Comparison of ENCODE assay signal across 23 mouse cellular contexts in genomic region chr8:105998971-105999370, GRCm38 (mm10). TPM values are rescaled to one million over a fixed set of nuclear protein-coding genes. Genes with fewer than 3 reads are reported as not detected.
A peak's percentile ranks its signal among the peaks of the same experiment; 100 is the strongest.
DNase-seq lines count a peak whose midpoint lies in the region; ATAC-seq and TF ChIP-seq lines count a peak whose summit lies in the region.
"Had no signal": no experiment of that assay in that cellular context is flagged by ENCODE, and none has a peak within 500 bp of the region (broad histone marks: within the 10 kb centered on the region; RNA-seq: fewer than 3 reads in every experiment).

No protein-coding gene starts in this region.

- TF ChIP-seq EP300 in liver, postnatal 0 days (IDR thresholded peaks at IDR 0.05; ENCODE audit: low read depth): peak; percentile 86

- no peak for ATAC-seq in kidney, embryonic 14.5 days (ENCODE audit: low FRiP score, low TSS enrichment)
- ATAC-seq in liver, embryonic 11.5 days (replicated peaks; ENCODE audit: low FRiP score): no peak; the same call in 1 of the 2 replicates
- ATAC-seq in liver, postnatal 0 days: peak; percentile 95
- no peak for ATAC-seq in hindbrain, embryonic 11.5 days (ENCODE audit: low FRiP score)
- no peak for ATAC-seq in forebrain, embryonic 15.5 days (replicated peaks)
- ATAC-seq: forebrain, embryonic 16.5 days had no signal

- WGBS in kidney, embryonic 14.5 days: 79% methylated on average over 2 of the region's 2 CpGs
- WGBS in liver, embryonic 11.5 days: 65% methylated on average over 2 of the region's 2 CpGs
- 61% methylated on average over 2 of the region's 2 CpGs for WGBS in liver, postnatal 0 days (ENCODE audit: insufficient replicate concordance)
- 89% methylated on average over 2 of the region's 2 CpGs for WGBS in hindbrain, embryonic 11.5 days
- WGBS in forebrain, embryonic 15.5 days: 88% methylated on average over 2 of the region's 2 CpGs

- TF ChIP-seq CTCF in liver, postnatal 0 days (IDR thresholded peaks at IDR 0.05; ENCODE audit: low read depth): no peak

- H3K27ac ChIP-seq in kidney, embryonic 14.5 days (ENCODE audit: low read depth, low read length): no peak overlapping the region
- H3K27ac ChIP-seq in brown adipose tissue, adult 24 weeks (replicated peaks; ENCODE audit: low read depth, low read length): peak overlapping the region; percentile 14; the same call in 1 of the 2 replicates
- peak overlapping the region; percentile 19; the same call in 1 of the 2 replicates for H3K27ac ChIP-seq in liver, embryonic 11.5 days (ENCODE audit: low read depth, low read length)
- peak overlapping the region; percentile 90 for H3K27ac ChIP-seq in liver, postnatal 0 days (ENCODE audit: low read depth)
- H3K27ac ChIP-seq in hindbrain, embryonic 11.5 days (ENCODE audit: low read depth, low read length): no peak overlapping the region
- H3K27ac ChIP-seq in forebrain, embryonic 15.5 days (replicated peaks): no peak overlapping the region
- H3K27ac ChIP-seq: embryonic facial prominence, embryonic 15.5 days; heart, embryonic 13.5 days; hindbrain, embryonic 13.5 days; kidney, postnatal 0 days; stomach, postnatal 0 days had no signal

- H3K36me3 ChIP-seq in kidney, embryonic 14.5 days (ENCODE audit: control insufficient read depth, insufficient read depth, low read length): no peaks in the 10 kb centered on the region
- no peaks in the 10 kb centered on the region for H3K36me3 ChIP-seq in liver, embryonic 11.5 days (ENCODE audit: control insufficient read depth, insufficient read depth, low read length)
- H3K36me3 ChIP-seq in liver, postnatal 0 days (replicated peaks; ENCODE audit: insufficient read depth, low read length): no peaks in the 10 kb centered on the region
- H3K36me3 ChIP-seq in hindbrain, embryonic 11.5 days (ENCODE audit: control insufficient read depth, insufficient read depth, low read length): no peaks in the 10 kb centered on the region
- no peaks in the 10 kb centered on the region for H3K36me3 ChIP-seq in forebrain, embryonic 15.5 days
- H3K36me3 ChIP-seq: embryonic facial prominence, embryonic 15.5 days; heart, embryonic 13.5 days; hindbrain, embryonic 13.5 days had no signal

- no peak overlapping the region for H3K4me3 ChIP-seq in kidney, embryonic 14.5 days (ENCODE audit: low read length)
- no peak overlapping the region for H3K4me3 ChIP-seq in brown adipose tissue, adult 24 weeks (ENCODE audit: insufficient read depth, low read depth, low read length)
- no peak overlapping the region for H3K4me3 ChIP-seq in liver, embryonic 11.5 days (ENCODE audit: low read depth, low read length)
- no peak overlapping the region for H3K4me3 ChIP-seq in liver, postnatal 0 days (ENCODE audit: low read depth, low read length)
- H3K4me3 ChIP-seq in hindbrain, embryonic 11.5 days (ENCODE audit: low read depth, low read length): no peak overlapping the region
- H3K4me3 ChIP-seq in forebrain, embryonic 15.5 days: no peak overlapping the region
- H3K4me3 ChIP-seq: embryonic facial prominence, embryonic 15.5 days; heart, embryonic 13.5 days; hindbrain, embryonic 13.5 days had no signal

- no peaks in the 10 kb centered on the region for H3K27me3 ChIP-seq in kidney, embryonic 14.5 days (ENCODE audit: control insufficient read depth, insufficient read depth, low read length)
- no peaks in the 10 kb centered on the region for H3K27me3 ChIP-seq in liver, embryonic 11.5 days (replicated peaks; ENCODE audit: control insufficient read depth, insufficient read depth, low read length)
- H3K27me3 ChIP-seq in liver, postnatal 0 days (ENCODE audit: insufficient read depth, low read length): no peaks in the 10 kb centered on the region
- H3K27me3 ChIP-seq in hindbrain, embryonic 11.5 days (ENCODE audit: control insufficient read depth, insufficient read depth, low read length): no peaks in the 10 kb centered on the region
- no peaks in the 10 kb centered on the region for H3K27me3 ChIP-seq in forebrain, embryonic 15.5 days
- H3K27me3 ChIP-seq: embryonic facial prominence, embryonic 15.5 days; heart, embryonic 13.5 days; hindbrain, embryonic 13.5 days had no signal

- no peaks in the 10 kb centered on the region for H3K4me1 ChIP-seq in kidney, embryonic 14.5 days (ENCODE audit: control insufficient read depth, insufficient read depth, low read length)
- H3K4me1 ChIP-seq in brown adipose tissue, adult 24 weeks (ENCODE audit: control insufficient read depth, insufficient read depth, insufficient read length, low read length): peaks cover 11% of the 10 kb centered on the region
- 0 out of 2 replicates have a peak, but pooled peaks cover 2% of the 10 kb centered on the region for H3K4me1 ChIP-seq in liver, embryonic 11.5 days (replicated peaks; ENCODE audit: control insufficient read depth, insufficient read depth, low read length)
- peaks cover 17% of the 10 kb centered on the region for H3K4me1 ChIP-seq in liver, postnatal 0 days (ENCODE audit: insufficient read depth)
- H3K4me1 ChIP-seq in hindbrain, embryonic 11.5 days (replicated peaks; ENCODE audit: control insufficient read depth, insufficient read depth, low read length): no peaks in the 10 kb centered on the region
- no peaks in the 10 kb centered on the region for H3K4me1 ChIP-seq in forebrain, embryonic 15.5 days
- H3K4me1 ChIP-seq: embryonic facial prominence, embryonic 15.5 days; heart, embryonic 13.5 days; hindbrain, embryonic 13.5 days had no signal

- no peak overlapping the region for H3K4me2 ChIP-seq in kidney, embryonic 14.5 days (replicated peaks; ENCODE audit: low read depth, low read length)
- H3K4me2 ChIP-seq in liver, embryonic 11.5 days: no peak overlapping the region
- no peak overlapping the region for H3K4me2 ChIP-seq in liver, postnatal 0 days (ENCODE audit: low read depth, low read length)
- no peak overlapping the region for H3K4me2 ChIP-seq in hindbrain, embryonic 11.5 days (replicated peaks; ENCODE audit: low read depth, low read length)
- H3K4me2 ChIP-seq in forebrain, embryonic 15.5 days (replicated peaks): no peak overlapping the region
- H3K4me2 ChIP-seq: embryonic facial prominence, embryonic 15.5 days; heart, embryonic 13.5 days; hindbrain, embryonic 13.5 days had no signal

- no peaks in the 10 kb centered on the region for H3K9me3 ChIP-seq in kidney, embryonic 14.5 days (ENCODE audit: control insufficient read depth, low read length)
- H3K9me3 ChIP-seq in liver, embryonic 11.5 days (ENCODE audit: control insufficient read depth, low read length): no peaks in the 10 kb centered on the region
- H3K9me3 ChIP-seq in liver, postnatal 0 days (ENCODE audit: low read length): no peaks in the 10 kb centered on the region
- H3K9me3 ChIP-seq in hindbrain, embryonic 11.5 days (ENCODE audit: control insufficient read depth, low read length): no peaks in the 10 kb centered on the region
- no peaks in the 10 kb centered on the region for H3K9me3 ChIP-seq in forebrain, embryonic 15.5 days
- H3K9me3 ChIP-seq: embryonic facial prominence, embryonic 15.5 days; heart, embryonic 13.5 days; hindbrain, embryonic 13.5 days had no signal

- DNase-seq in kidney, adult 18-20 months: peak; percentile 30
- DNase-seq in liver, embryonic 11.5 days (ENCODE audit: low spot score): no peak
- DNase-seq in liver, postnatal 0 days: peak; percentile 56
- no peak for DNase-seq in hindbrain, embryonic 11.5 days (ENCODE audit: low spot score)
- DNase-seq: adrenal gland, adult 8-10 months; cerebellum, adult 9-10 months; gastrocnemius, postnatal 25 days; heart, postnatal 14 days; lung, postnatal 4 days; midbrain, embryonic 14.5 days; thymus, adult 2 months had no signal

- no peak overlapping the region for H3K9ac ChIP-seq in kidney, embryonic 14.5 days (ENCODE audit: low read depth, low read length)
- no peak overlapping the region for H3K9ac ChIP-seq in liver, embryonic 11.5 days (ENCODE audit: low read depth, low read length)
- H3K9ac ChIP-seq in liver, postnatal 0 days (replicated peaks): no peak overlapping the region
- H3K9ac ChIP-seq in hindbrain, embryonic 11.5 days (ENCODE audit: low read depth, low read length): no peak overlapping the region
- H3K9ac ChIP-seq in forebrain, embryonic 15.5 days (replicated peaks): no peak overlapping the region
- H3K9ac ChIP-seq: embryonic facial prominence, embryonic 15.5 days; heart, embryonic 13.5 days; hindbrain, embryonic 13.5 days had no signal

RNA-seq across cellular contexts. Expression of gene Dpep2nb, which starts 6.8 kb away (rescaled TPM):
- polyA plus RNA-seq in kidney, embryonic 14.5 days (2014; fragmentation: Nextera tagmentation; extraction: Ambion mirVana): 0.22 TPM in 1 of 2 replicates, not detected in the other
- polyA plus RNA-seq in brown adipose tissue, adult 24 weeks (2012; ENCODE audit: insufficient read depth, insufficient read length, missing spikeins): not detected in 2 replicates
- not detected in 2 replicates for polyA plus RNA-seq in liver, embryonic 11.5 days (2014; fragmentation: Nextera tagmentation; extraction: Ambion mirVana)
- polyA plus RNA-seq in liver, postnatal 0 days (2015; fragmentation: Nextera tagmentation; extraction: Ambion mirVana): not detected in 2 replicates
- 0.15 TPM in 1 of 2 replicates, not detected in the other for polyA plus RNA-seq in hindbrain, embryonic 11.5 days (2014; fragmentation: Nextera tagmentation; extraction: Ambion mirVana)
- polyA plus RNA-seq in forebrain, embryonic 15.5 days (2015; fragmentation: Nextera tagmentation; extraction: Ambion mirVana): not detected in 2 replicates
- polyA plus RNA-seq: embryonic facial prominence, embryonic 15.5 days; forebrain, embryonic 16.5 days; hindbrain, embryonic 13.5 days; kidney, postnatal 0 days; lung, embryonic 16.5 days; midbrain, embryonic 14.5 days; neural tube, embryonic 11.5 days; small intestine, adult 2 months; stomach, postnatal 0 days; thymus, adult 2 months had no signal

RNA-seq across cellular contexts. Expression of gene Dus2, which starts 7.8 kb away (rescaled TPM):
- polyA plus RNA-seq in kidney, embryonic 14.5 days (2014; fragmentation: Nextera tagmentation; extraction: Ambion mirVana): 18.3 and 19.9 TPM in 2 replicates
- polyA plus RNA-seq in brown adipose tissue, adult 24 weeks (2012; ENCODE audit: insufficient read depth, insufficient read length, missing spikeins): 11.8 and 12.8 TPM in 2 replicates
- polyA plus RNA-seq in liver, embryonic 11.5 days (2014; fragmentation: Nextera tagmentation; extraction: Ambion mirVana): 24.0 and 25.0 TPM in 2 replicates
- polyA plus RNA-seq in liver, postnatal 0 days (2015; fragmentation: Nextera tagmentation; extraction: Ambion mirVana): 8.2 and 9.5 TPM in 2 replicates
- polyA plus RNA-seq in hindbrain, embryonic 11.5 days (2014; fragmentation: Nextera tagmentation; extraction: Ambion mirVana): 16.4 and 22.0 TPM in 2 replicates
- polyA plus RNA-seq in forebrain, embryonic 15.5 days (2015; fragmentation: Nextera tagmentation; extraction: Ambion mirVana): 24.1 and 26.3 TPM in 2 replicates

RNA-seq across cellular contexts. Expression of gene Ddx28, which starts 12.7 kb away (rescaled TPM):
- 13.4 and 19.8 TPM in 2 replicates for polyA plus RNA-seq in kidney, embryonic 14.5 days (2014; fragmentation: Nextera tagmentation; extraction: Ambion mirVana)
- 7.1 TPM in 2 replicates for polyA plus RNA-seq in brown adipose tissue, adult 24 weeks (2012; ENCODE audit: insufficient read depth, insufficient read length, missing spikeins)
- 22.3 and 22.5 TPM in 2 replicates for polyA plus RNA-seq in liver, embryonic 11.5 days (2014; fragmentation: Nextera tagmentation; extraction: Ambion mirVana)
- 13.0 and 14.7 TPM in 2 replicates for polyA plus RNA-seq in liver, postnatal 0 days (2015; fragmentation: Nextera tagmentation; extraction: Ambion mirVana)
- 21.2 and 21.3 TPM in 2 replicates for polyA plus RNA-seq in hindbrain, embryonic 11.5 days (2014; fragmentation: Nextera tagmentation; extraction: Ambion mirVana)
- polyA plus RNA-seq in forebrain, embryonic 15.5 days (2015; fragmentation: Nextera tagmentation; extraction: Ambion mirVana): 22.4 and 23.0 TPM in 2 replicates

RNA-seq across cellular contexts. Expression of gene Dpep3, which starts 19.7 kb away (rescaled TPM):
- polyA plus RNA-seq in kidney, embryonic 14.5 days (2014; fragmentation: Nextera tagmentation; extraction: Ambion mirVana): not detected in 2 replicates
- polyA plus RNA-seq in brown adipose tissue, adult 24 weeks (2012; ENCODE audit: insufficient read depth, insufficient read length, missing spikeins): not detected in 2 replicates
- not detected in 2 replicates for polyA plus RNA-seq in liver, embryonic 11.5 days (2014; fragmentation: Nextera tagmentation; extraction: Ambion mirVana)
- not detected in 2 replicates for polyA plus RNA-seq in liver, postnatal 0 days (2015; fragmentation: Nextera tagmentation; extraction: Ambion mirVana)
- not detected in 2 replicates for polyA plus RNA-seq in hindbrain, embryonic 11.5 days (2014; fragmentation: Nextera tagmentation; extraction: Ambion mirVana)
- not detected in 2 replicates for polyA plus RNA-seq in forebrain, embryonic 15.5 days (2015; fragmentation: Nextera tagmentation; extraction: Ambion mirVana)
- polyA plus RNA-seq: embryonic facial prominence, embryonic 15.5 days; forebrain, embryonic 16.5 days; heart, embryonic 13.5 days; hindbrain, embryonic 13.5 days; kidney, postnatal 0 days; lung, embryonic 16.5 days; midbrain, embryonic 14.5 days; neural tube, embryonic 11.5 days; stomach, postnatal 0 days had no signal

RNA-seq across cellular contexts. Expression of gene Slc12a4, which starts 33.1 kb away (rescaled TPM):
- 16.8 and 21.8 TPM in 2 replicates for polyA plus RNA-seq in kidney, embryonic 14.5 days (2014; fragmentation: Nextera tagmentation; extraction: Ambion mirVana)
- polyA plus RNA-seq in brown adipose tissue, adult 24 weeks (2012; ENCODE audit: insufficient read depth, insufficient read length, missing spikeins): 5.8 and 11.4 TPM in 2 replicates
- polyA plus RNA-seq in liver, embryonic 11.5 days (2014; fragmentation: Nextera tagmentation; extraction: Ambion mirVana): 25.6 and 25.8 TPM in 2 replicates
- polyA plus RNA-seq in liver, postnatal 0 days (2015; fragmentation: Nextera tagmentation; extraction: Ambion mirVana): 5.1 and 5.2 TPM in 2 replicates
- 7.8 and 8.4 TPM in 2 replicates for polyA plus RNA-seq in hindbrain, embryonic 11.5 days (2014; fragmentation: Nextera tagmentation; extraction: Ambion mirVana)
- 9.3 and 10.1 TPM in 2 replicates for polyA plus RNA-seq in forebrain, embryonic 15.5 days (2015; fragmentation: Nextera tagmentation; extraction: Ambion mirVana)

Comparison
In these comparisons a context has a peak if more than half of its experiments do, and no peak if none do; other contexts are left out.
1. DNase-seq: peak in kidney, adult 18-20 months (single experiment) and liver, postnatal 0 days (single experiment); none in liver, embryonic 11.5 days (single experiment) and hindbrain, embryonic 11.5 days (single experiment).
2. H3K27ac ChIP-seq: peak in brown adipose tissue, adult 24 weeks (single experiment), liver, embryonic 11.5 days (single experiment) and liver, postnatal 0 days (single experiment); none in kidney, embryonic 14.5 days (single experiment), hindbrain, embryonic 11.5 days (single experiment) and forebrain, embryonic 15.5 days (single experiment).